Mouse (Mus musculus) heart, adult 8-10 months (tissue): ENCODE measurements around the gene Tns1. TPM values are rescaled to one million over a fixed set of nuclear protein-coding genes. Genes with fewer than 3 reads are reported as not detected.

Source experiments
- DNase-seq: peaks from one replicate; pipeline ENCODE4 v3.0.0; 2022; ENCODE audit warnings: low spot score
- total RNA-seq, 4 experiments: library from RNA; stranded (reverse); gene quantifications; 2 replicates each; pipeline ENCODE4 v1.2.4; 2022

The Tns1 gene
- total RNA-seq, 4 experiments from 2014 or later, result 733 to 828 (median 798) TPM

GRCm38 (mm10) chr1:74121821-74122576 lies 2.2 kb downstream of the Tns1 start:
- peak; percentile 38 for DNase-seq

GRCm38 (mm10) chr1:74121138-74121537 lies 3.1 kb downstream of the Tns1 start:
- DNase-seq, result no peak

GRCm38 (mm10) chr1:74119115-74119514 lies 5.1 kb downstream of the Tns1 start:
- no peak for DNase-seq

- peak; percentile 48 for DNase-seq
These were observed 6.4 kb downstream of the Tns1 start for GRCm38 (mm10) chr1:74117876-74118275.

GRCm38 (mm10) chr1:74113071-74113470 lies 11.2 kb downstream of the Tns1 start:
- DNase-seq, result no peak

GRCm38 (mm10) chr1:74111696-74112030 lies 12.6 kb downstream of the Tns1 start:
- DNase-seq, result no peak

GRCm38 (mm10) chr1:74110932-74111695 lies 13.1 kb downstream of the Tns1 start:
- no peak for DNase-seq

GRCm38 (mm10) chr1:74109670-74110069 lies 14.6 kb downstream of the Tns1 start:
- DNase-seq, result no peak

GRCm38 (mm10) chr1:74107931-74108618 lies 16.2 kb downstream of the Tns1 start:
- DNase-seq, result no peak

- no peak for DNase-seq
These were observed 18.0 kb downstream of the Tns1 start for GRCm38 (mm10) chr1:74106214-74106613.

- DNase-seq, result peak; percentile 71
These were observed 18.6 kb downstream of the Tns1 start for GRCm38 (mm10) chr1:74105660-74106059.

GRCm38 (mm10) chr1:74103654-74104353 lies 20.4 kb downstream of the Tns1 start:
- no peak for DNase-seq

GRCm38 (mm10) chr1:74099001-74099435 lies 25.2 kb downstream of the Tns1 start:
- DNase-seq, result no peak

- DNase-seq, result no peak
These were observed 25.9 kb downstream of the Tns1 start for GRCm38 (mm10) chr1:74098004-74099000.

GRCm38 (mm10) chr1:74095728-74096127 lies 28.5 kb downstream of the Tns1 start:
- no peak for DNase-seq

- DNase-seq, result no peak
These were observed 29.0 kb downstream of the Tns1 start for GRCm38 (mm10) chr1:74095296-74095695.

GRCm38 (mm10) chr1:74094497-74095270 lies 29.6 kb downstream of the Tns1 start:
- DNase-seq, result no peak

- no peak for DNase-seq
These were observed 30.8 kb downstream of the Tns1 start for GRCm38 (mm10) chr1:74093447-74093846.

GRCm38 (mm10) chr1:74092242-74092641 lies 32.0 kb downstream of the Tns1 start:
- no peak for DNase-seq
